Mouse (Mus musculus) naive thymus-derived CD4-positive, alpha-beta T cell, adult 2 months (primary cell): ENCODE results near the gene Cog4.
"Not testable (repeated sequence)": the region's sequence is repeated elsewhere in the genome, so short reads cannot be mapped to it uniquely, and the experiment has no call there.

Experiments used
- DNase-seq: peaks from one replicate; pipeline ENCODE4 v3.0.0-alpha.2; 2011; ENCODE audit warnings: low read depth

Gene Cog4

DNA sequence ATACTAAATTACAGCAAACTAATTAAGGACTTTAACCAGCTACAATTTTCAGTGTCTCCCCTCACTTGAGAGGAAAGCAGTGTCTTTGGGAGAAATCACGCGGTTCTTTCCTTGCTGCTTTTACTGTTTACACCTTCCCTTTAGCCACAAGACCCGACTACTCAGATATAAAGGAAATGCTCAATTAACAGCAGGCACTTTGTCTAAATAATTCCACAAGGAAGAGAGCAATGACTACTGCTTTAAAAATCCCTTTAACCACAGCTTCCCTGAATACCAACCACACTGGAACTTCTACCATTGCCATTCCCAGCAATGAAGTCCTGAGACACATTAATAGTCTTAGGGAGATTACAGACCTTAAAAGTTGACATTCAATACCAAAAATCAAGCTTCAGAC lies 17.9 kb upstream of the Cog4 start:
- DNase-seq, result no peak

DNA sequence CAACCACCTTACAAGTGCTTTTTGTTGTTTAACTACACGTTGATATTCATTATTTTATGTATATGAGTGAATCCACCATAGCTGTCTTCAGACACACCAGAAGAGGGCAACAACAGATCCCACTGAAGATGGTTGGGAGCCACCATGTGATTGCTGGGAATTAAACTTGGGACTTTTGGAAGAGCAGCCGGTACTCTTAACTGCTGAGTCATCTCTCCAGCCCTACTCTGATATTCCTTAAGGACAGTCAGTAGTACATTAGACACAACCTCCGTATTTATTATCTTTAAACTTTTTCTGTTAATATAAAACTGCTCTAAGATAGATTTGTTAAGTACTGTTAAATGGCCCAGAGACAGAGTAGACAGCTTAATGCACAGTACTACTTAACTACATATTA lies 14.4 kb upstream of the Cog4 start:
- DNase-seq, result no peak

DNA sequence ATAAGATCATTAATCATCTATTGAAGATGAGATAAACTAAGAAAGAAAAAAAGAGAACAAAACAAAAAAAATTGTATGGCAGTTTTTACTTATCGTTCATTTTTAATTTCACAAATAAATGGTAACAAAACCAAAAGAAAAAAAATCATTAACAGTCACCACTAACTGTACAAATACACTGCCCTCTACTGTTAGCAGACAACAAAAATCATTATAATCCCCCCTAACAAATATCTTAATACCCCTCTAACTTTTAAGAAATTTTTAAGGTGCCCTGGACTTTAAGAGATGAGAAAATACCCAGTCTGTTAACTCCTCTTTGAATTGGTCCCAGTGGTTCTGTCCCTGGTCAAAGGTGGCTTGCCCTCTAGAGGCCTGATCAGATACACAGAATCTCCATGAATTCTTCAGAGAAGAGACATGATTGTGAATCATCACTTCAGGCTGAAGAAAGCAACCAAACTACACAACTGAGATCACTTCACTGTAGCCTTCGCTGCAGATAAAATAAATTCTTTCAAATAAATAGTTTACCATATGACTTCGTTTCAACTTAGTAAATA lies 4.3 kb upstream of the Cog4 start:
- DNase-seq, result no peak

DNA sequence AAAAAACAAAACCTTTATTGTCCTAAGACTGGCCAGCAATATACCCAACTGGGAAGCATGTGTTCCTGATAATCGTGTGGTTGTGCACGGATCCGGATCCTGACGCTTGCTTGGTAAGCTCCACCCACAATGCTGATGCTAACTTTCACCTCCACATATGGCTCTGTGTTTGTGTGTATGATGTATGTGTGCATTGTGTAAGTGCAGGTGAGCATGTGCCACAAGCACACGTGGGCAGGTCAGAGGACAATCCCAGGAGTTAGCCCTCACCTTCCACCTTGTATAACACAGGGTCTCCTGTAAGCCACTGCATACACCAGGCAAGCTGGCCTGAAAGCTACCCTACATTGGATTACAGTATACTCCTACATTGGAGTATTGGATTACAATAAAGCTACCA lies 3.2 kb upstream of the Cog4 start:
- no peak for DNase-seq

DNA sequence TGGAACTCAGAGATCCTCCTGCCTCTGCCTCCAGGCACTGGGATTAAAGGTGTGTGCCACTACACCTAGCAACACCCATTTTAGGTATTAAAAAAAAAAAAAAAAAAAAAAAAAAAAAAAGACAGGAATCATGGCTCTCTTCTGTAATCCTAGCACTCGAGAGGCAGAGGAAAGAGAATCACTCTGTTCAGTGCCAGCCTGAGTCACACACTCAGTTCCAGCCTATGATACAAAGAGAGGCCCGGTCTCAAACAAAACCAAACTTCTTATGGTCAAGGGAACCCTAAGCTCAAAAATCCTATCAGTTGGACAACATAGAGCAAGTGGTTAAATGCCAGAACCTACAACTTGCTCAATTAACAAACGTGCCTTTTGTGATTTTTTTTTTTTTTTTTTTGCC lies 1.5 kb upstream of the Cog4 start:
- DNase-seq, result no peak

DNA sequence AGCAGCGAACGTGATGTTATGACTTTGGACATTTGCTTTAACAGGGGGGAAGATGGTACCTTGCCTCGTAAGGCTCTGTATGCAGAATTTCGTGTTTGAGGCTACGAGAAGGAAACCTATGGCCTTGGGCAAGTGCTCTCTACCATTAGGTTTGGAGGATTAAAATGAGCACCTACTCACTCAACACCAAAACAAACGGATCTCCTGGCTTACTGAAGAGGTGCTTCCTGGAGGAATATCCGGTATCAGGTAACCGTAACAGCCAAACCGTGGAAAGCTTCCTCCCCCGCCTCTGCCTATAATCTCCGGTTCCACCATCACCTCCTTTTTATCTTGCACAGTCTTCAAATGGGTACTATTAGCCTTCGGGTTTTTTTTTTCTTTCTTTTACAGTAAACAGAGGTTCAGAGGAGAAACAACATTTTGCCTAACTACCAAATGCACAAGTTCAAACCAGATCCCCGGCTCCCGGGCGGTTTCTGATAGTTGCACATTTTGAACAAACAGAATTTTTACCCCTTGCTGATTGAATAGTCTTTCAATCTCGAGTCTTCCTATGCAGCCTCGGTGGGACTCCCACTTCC lies 487 bp upstream of the Cog4 start:
- DNase-seq, result peak; percentile 59

DNA sequence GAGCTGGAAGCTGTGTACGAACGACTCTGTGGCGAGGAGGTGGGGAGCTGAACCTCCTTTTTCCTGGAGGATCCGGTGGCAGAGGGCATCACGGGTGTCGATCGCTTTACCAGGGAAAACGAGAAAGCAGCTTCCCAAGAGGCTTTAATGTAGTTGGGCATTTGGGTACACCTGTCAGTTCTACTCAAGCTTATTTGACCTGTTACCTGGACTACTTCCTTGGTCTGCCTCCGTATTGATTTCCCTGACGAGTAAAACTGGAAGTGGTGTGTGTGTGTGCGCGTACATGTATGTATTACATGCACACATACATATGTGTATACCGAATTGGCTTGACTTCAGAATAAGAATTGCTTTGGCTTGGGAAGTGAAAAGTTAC lies 760 bp downstream of the Cog4 start:
- no peak for DNase-seq

DNA sequence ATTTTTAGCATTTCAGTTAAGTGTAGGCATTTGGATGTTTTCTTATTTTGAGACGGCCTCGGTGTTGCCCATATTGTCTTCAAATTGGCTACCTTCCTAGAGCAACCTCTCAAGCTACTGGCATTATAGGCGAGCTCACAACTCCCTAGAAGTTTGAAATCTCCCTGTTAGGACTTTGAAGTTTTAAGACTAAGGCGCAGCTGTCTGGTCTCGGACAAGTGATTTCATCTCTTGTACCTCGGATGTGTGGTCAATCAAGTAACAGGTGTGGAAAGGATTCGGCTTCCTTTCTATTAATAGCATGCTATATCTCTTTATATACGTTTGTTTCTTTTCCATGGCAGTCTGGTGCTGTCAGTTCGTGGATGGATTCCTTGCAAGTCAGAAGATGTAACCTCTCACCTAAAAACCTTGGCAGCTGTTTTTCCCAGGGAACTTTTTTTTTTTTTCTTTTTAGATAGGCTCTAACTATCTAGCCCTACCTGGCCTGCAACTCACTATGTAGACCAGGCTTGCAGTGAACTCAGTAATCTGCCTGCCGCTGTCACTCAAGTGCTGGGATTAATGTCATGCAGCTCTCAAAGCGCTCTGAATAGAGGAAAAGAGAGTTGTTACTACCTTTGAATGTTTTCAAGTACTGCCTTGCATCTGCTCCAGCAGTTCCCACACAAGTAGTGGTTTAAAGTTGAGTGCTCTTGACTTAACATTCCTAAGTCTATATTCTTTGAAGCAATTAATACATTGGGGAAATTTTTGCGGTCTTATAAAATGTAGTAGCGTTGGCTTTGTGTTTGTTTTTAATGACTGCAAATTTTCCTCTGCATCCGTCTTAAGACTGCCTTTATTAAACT lies 1.5 kb downstream of the Cog4 start:
- no peak for DNase-seq

DNA sequence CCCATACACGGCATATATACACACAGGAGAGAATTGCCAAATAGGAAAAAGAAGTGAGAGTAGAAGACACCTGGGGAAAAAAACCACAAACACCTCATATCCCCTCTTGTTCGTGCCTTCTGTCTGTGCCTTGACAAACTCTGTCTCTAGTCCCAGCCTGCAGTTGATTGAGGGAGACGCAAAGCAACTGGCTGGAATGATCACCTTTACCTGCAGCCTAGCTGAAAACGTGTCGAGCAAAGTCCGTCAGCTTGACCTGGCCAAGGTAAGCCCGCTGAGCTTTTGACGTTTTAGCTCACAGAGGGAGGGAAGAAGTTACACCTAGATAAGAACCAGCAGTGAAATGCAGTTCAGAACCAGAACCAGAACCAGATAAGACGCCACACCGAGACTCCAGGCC lies 4.8 kb downstream of the Cog4 start:
- no peak for DNase-seq

DNA sequence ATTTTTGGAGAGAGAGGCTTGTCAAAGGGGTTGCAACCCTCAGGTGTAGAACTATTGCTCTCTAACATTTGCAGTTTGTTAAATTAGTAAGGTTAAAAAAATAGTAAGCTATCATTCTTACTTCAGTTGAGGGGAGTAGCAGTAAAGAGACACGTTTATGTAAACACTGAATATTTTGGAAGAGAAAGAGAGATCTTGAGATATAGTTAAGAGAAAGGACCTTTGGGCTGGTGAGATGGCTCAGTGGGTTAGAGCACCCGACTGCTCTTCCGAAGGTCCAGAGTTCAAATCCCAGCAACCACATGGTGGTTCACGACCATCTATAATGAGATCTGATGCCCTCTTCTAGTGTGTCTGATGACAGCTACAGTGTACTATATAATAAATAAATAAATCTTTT lies 9.7 kb downstream of the Cog4 start:
- DNase-seq, result not testable (repeated sequence)

DNA sequence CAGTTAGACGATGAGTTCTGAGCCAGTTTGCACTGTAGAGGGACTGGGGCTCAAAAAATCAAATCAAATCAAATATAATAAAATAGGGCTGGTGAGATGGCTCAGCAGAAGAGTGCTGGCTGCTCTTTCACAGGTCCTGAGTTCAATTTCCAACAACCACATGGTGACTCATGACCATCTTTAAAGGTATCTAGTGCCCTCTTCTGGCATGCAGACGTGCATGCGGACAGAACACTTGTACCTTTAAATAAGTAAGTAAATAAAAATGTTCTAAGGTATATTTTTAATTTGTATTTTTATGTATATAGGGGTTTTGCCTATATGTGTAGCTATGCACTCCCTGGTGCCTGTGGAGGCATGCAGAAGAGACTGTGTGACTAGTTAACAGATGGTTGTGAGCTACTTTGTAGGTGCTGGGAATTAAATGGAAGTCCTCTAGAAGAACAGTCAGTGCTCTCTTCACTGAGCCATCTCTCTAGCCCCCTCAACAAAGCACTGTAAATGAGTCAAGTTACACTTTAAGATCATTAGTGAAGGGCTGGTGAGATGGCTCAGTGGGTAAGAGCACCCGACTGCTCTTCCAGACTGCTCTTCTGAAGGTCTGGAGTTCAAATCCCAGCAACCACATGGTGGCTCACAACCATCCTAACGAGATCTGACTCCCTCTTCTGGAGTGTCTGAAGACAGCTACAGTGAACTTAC lies 10.5 kb downstream of the Cog4 start:
- DNase-seq, result no peak

DNA sequence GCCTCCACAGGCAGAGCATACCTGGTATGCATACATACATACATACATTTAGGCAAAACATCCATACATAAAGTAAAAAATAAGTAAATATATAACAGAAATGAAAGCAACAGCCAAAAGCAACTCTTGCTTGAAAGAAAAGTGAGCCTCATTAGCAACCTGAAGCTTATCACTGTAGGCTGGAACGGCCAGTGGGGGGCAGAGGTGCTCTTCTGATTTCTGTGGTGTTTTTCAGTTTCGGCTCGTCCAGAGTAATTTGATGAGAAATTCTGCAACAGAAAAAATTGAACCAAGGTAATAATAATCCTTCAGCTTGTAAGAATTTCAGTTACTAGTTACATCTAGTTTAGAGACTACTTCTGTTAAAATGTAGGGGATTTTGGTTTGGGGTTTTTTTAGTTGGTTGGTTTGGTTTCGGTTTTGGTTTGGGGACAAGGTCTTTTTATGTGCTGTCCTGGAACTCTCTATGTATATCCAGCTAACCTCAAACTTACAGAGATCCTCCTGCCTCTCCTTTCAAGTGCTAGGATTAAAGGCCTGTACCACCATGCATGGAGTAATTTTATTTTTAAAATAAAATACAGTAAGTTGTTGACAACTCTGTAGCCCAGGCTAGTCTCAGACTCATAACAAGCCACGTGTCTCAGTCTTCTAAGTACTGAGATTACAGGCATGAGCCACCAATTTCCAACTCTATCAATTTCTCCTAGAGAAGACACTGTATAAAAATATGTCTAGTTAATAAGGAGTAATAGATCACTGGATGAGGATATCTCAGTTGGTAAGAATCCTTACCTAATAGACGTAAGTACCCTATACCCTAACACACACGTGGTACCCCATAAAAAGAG lies 13.5 kb downstream of the Cog4 start:
- peak; percentile 76 for DNase-seq

DNA sequence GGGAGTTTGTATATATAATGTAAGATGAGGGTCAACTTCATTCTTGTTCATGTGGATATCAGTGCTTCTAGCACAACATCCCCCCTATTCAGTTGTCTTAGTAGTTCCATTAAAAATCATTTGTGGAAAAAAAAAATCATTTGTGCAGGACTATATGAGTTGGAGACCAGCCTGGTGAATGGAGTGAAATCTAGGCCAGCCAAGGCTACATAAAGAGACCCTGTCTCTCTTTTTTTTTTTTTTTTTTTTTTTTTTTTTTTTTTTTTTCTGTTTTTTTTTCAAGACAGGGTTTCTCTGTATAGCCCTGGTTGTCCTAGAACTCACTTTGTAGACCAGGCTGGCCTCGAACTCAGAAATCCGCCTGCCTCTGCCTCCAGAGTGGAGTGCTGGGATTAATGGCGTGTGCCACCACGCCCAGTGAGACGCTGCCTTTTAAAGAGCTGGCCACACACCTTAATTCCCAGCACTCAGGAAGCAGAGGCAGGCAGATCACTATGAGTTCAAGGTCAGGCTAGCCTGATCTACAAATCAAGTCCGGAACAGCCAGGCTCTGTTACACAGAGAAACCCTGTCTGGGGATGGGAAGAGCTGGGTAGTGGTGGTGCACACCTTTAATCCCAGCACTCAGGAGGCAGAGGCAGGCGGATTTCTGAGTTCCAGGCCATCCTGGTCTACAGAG lies 15.1 kb downstream of the Cog4 start:
- DNase-seq, result not testable (repeated sequence)

DNA sequence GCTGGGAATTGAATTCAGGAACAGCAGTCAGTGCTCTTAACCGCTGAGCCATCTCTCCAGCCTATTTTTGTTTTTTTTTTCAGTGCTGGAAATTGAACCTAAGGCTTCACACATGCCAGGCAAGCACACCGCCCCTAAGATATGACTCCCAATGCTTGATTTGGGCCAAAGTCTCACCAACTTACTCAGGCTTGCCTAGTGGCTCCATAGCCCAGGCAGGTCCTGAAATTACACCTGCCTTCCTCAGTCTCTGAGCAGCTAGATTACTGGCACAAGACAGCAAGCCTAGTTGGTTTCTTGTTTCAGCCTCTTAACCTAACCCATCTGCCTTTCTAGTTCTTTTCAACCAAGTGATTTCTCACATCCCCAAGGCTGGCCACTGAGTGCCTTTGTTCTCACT lies 24.1 kb downstream of the Cog4 start:
- no peak for DNase-seq

DNA sequence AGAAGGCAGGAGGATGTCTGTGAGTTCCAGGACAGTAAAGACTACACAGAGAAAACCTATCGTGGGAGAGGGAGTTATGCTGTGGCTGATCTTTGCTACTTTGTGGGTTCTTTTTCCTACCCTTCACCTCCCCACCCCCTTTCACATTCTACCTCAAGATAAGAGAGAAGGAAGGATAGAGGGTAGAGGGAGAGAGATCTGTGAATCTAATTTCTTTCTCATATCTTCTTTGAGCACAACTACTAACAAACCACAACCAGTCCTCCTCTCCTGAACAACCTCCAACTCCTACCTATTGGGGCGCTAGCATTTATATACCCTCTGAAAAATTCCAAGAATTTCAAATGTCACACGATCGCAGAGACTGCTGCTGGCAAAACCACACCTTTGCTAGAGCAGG lies 31.5 kb downstream of the Cog4 start:
- no peak for DNase-seq

DNA sequence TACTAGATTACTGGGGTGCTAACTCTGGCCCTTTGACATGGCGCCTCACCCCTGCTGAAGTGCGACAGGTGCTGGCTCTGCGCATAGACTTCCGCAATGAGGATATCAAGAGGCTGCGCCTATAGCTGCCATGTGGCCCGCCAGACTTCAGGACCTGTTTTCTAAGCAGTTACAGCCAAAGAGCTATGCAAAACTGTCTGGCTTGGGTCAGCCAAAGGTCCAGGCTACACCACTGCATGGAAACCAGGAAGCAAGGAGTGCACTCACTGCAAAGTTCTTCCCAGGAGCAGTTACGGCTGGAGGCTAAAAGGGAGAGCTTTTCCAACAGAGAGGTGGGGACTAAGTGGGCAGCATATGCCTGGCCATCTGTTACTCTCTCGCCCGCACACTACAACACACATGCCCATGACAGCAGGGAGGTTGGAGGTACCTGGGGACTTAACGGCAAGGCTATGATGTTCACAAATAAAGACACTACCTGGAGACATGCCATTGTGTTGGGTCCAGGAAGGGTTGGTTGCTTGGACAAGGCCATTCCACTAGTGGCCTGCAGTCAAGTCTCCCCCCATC lies 35.4 kb downstream of the Cog4 start:
- no peak for DNase-seq

DNA sequence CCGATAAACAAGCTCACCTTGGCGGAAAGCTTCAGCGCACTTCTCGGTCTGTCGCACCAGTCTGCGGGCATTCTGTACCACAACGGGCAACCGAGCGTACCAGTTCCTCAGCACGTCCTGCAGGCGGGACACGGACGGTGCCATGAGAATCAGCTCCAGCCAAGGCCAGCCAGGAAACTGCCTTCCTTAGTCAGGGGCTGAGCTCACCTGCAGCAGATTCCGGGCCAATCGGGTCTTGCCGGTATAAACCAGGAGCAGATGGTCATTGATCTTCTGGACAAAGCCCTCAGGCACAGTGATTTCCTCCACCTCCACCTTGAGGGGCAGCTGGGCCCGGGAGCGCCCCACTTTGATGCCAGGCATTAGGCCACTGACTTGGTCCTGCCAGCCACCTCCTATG lies 37.4 kb downstream of the Cog4 start:
- DNase-seq, result no peak

DNA sequence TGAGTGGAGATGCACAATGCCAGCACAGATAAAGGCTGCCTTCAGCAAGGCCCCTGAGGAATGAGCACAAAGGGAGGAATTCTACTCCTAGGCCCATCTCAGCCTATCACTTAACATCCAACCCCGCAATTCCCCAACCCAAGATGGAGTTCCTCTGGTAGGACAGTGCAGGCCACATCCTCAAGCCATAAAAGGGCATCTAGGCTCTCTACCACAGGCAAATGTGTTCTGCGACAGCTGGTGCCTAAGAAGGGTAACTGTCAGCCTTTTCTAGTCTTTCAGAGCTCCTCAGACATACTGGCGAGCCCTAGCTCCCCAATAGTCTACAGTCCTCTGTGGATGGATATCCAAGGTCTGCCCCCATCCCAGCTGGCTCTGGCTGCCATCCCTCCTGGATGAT lies 40.2 kb downstream of the Cog4 start:
- no peak for DNase-seq

DNA sequence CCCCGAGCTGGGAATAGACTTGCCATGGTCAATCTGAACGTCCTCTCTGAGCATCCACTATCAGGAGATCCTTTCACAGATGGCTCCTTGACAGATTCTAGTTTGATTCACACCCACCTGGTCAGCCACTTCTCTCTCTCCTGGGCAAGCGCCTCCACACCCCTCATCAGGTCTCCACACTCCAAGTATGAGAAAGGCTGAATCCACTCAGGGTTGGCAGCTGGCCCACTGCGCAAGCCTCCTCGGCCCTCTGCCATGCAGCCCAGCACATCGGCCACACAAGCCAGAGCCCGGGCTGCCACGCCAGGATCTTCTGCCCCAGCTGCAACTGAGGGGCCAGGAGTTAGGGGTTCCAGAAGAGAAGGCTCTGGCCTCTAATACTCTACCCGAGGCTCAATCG lies 41.2 kb downstream of the Cog4 start:
- no peak for DNase-seq

DNA sequence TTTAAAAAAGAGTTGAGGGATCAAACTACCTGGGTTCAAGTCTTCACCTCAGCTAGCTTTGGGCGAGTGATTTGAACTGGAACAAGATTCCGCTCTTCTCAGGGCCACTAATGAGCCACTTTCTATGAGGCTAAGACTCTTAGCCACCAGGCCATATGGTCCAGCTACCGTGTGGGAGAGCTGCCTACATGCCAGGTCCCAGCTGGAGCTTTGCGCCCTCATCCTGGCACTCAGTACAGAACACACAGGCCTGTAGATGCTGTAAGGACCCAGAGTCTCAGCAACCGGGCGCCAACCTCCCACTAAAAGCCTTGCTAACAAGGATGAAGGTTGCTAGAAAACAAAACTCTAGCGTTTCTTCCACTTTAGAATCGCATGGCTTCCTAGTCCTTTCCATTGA lies 42.0 kb downstream of the Cog4 start:
- DNase-seq, result no peak

DNA sequence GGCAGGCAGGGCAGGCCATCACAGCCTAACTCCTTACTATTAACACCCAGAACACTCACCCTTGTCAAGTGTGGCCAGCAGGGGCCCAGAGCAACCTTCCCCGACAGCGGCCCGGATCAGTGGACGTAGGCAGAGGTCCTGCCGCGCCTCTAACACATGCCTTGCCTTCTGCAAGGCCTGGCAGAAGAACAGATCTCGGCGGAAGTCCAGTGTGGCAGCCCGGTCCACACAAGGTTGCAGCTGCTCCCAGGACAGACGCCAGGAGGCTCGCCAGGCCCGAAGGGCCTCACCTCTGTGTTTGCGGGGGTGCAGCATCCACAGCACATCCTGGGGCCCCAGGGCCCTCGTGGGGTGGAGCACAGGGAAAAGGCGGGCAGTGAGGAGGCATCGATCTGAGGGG lies 42.5 kb downstream of the Cog4 start:
- DNase-seq, result no peak
